Mouse (Mus musculus) embryonic facial prominence, embryonic 14.5 days (tissue): ENCODE results near the gene Mcm3ap. TPM values are rescaled to one million over a fixed set of nuclear protein-coding genes. Genes with fewer than 3 reads are reported as not detected.

ENCODE experiments used
- ATAC-seq: fragments of 200-750 bp; cut with Nextera tagmentation; 2 replicates; pipeline ENCODE4 v1.8.0; 2017; ENCODE audit warnings: low read depth, moderate number of reproducible peaks, moderate TSS enrichment
- DNase-seq: peaks from one replicate; pipeline ENCODE4 v3.0.0-alpha.2; 2015; ENCODE audit warnings: low spot score
- H3K27ac ChIP-seq: fragments of 300-500 bp; sonication (generic); replicated peaks from 2 replicates; pipeline ENCODE4 v1.5.1; 2014; ENCODE audit warnings: low read depth, mild to moderate bottlenecking, low read length, moderate library complexity
- H3K27me3 ChIP-seq: fragments of 300-500 bp; sonication (generic); replicated peaks from 2 replicates; pipeline ENCODE4 v1.6.1; 2014; ENCODE audit warnings: low read length; ENCODE audit not compliant: control insufficient read depth, insufficient read depth
- H3K36me3 ChIP-seq: fragments of 300-500 bp; sonication (generic); 2 replicates; pipeline ENCODE4 v1.6.1; 2014; ENCODE audit warnings: low read length, mixed read lengths; ENCODE audit not compliant: control insufficient read depth, insufficient read depth
- H3K4me1 ChIP-seq: fragments of 300-500 bp; sonication (generic); 2 replicates; pipeline ENCODE4 v1.6.1; 2014; ENCODE audit warnings: antibody characterized with exemption, low read length; ENCODE audit not compliant: control insufficient read depth, insufficient read depth
- H3K4me2 ChIP-seq: fragments of 300-500 bp; sonication (generic); 2 replicates; pipeline ENCODE4 v1.6.1; 2014; ENCODE audit warnings: low read depth, mild to moderate bottlenecking, low read length, moderate library complexity, mixed read lengths
- H3K4me3 ChIP-seq: fragments of 300-500 bp; sonication (generic); 2 replicates; pipeline ENCODE4 v1.5.1; 2014; ENCODE audit warnings: low read depth, mild to moderate bottlenecking, low read length
- H3K9ac ChIP-seq: fragments of 300-500 bp; sonication (generic); 2 replicates; pipeline ENCODE4 v1.6.1; 2014; ENCODE audit warnings: low read depth, mild to moderate bottlenecking, low read length, moderate library complexity, mixed read lengths
- H3K9me3 ChIP-seq: fragments of 300-500 bp; sonication (generic); 2 replicates; pipeline ENCODE4 v1.6.1; 2016; ENCODE audit warnings: low read length; ENCODE audit not compliant: control insufficient read depth
- WGBS: fragments of 180-500 bp; shearing (Covaris S2); extraction: QIAGEN DNeasy Blood & Tissue Kit; methylation state at CpG from one replicate; pipeline ENCODE4 v1.1.7; 2014; 5-methylcytosine and 5-hydroxymethylcytosine counted together
- polyA plus RNA-seq: library from polyadenylated mRNA; unstranded; fragments of >200 nt; fragmentation: Nextera tagmentation; extraction: Ambion mirVana; gene quantifications from 2 replicates; pipeline ENCODE4 v1.2.1, GENCODE M21; 2014

Mcm3ap gene
- polyA plus RNA-seq: 53.1 and 63.3 TPM in 2 replicates

DNA sequence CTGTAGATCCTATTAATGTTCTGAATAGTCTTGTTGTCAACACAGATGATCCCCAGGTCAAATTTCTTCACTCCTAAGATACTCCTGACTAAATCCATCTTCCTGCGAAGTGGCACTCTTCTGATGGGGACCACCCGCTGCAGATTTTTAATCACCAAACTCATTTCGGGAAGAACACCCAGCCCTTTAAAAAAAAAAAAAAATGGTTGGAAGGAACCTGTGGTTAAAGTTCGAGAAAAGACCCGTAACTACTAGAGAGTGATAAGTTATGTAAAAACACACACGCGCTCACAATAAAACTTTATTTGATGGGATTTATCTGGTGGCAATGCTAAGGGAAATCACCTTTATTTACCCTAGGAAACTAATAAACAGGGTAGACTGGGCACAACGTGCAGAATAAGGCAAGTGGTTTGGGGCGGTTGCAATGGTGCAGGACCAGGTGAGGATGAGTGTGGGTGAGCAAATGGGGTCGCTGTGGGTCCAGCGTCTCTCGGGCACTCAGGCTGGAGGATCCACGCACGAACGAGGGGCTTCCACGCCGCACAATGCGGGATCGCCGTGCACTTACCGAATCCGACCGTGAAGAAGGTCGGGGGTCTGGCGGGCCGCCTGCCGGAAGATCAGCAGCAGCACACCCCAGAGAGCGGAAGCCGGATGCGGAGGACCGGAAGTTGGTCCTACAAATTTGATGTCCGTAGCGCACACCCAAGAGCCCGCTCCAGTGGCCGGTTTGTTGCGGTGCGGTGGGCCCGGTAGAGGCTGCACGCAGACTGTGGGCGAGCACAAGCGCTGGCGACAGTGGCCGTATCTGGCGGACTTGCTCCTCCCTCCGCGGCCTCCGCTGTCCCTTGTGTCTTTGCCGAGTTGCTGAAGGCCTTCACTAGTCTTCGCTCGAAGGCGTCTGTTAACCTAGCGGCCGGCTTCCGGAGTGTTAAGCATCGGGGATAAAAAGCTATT lies at the start of gene Mcm3ap, which contains the start of gene Ybey:
TSS of gene Mcm3ap (plus strand) at position 725 of the 960 bp plus-strand sequence.
TSS of gene Ybey (minus strand) at position 912 of the 960 bp plus-strand sequence.
- Histone ChIP-seq H3K27ac (peak within 1 kb of the TSS; percentile 83), H3K4me2 (peak within 1 kb of the TSS; percentile 70), H3K9me3 (no peaks in the 10 kb centered on the region), H3K4me1 (no peaks in the 10 kb centered on the region), H3K9ac (peak within 1 kb of the TSS; percentile 93), H3K4me3 (peak within 1 kb of the TSS; percentile 87), H3K36me3 (peaks cover 23% of the 10 kb centered on the region), H3K27me3 (no peaks in the 10 kb centered on the region)
- 1% methylated on average over 52 of the region's 55 CpGs for WGBS
- peak; percentile 97 for ATAC-seq
- DNase-seq: peak; percentile 95

DNA sequence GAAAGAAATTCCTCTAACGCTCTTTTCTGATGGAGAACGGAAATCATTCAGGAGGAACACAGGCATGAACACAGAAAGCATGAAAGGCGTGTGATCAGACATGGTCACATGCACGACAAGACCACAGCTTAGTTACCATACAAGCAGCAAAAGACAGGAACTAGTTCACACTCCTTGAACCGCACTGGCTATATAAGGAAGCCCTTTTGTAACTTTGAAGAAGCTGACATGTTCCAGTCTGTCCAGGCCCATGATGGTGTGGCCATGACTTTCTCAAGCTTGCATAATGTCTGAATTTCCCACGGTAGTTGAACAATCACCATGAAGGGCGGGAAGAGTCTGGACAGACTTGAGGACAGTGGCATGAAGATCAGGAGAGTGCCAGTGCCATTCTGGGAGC lies 43.1 kb upstream of the Mcm3ap start:
- Histone ChIP-seq H3K27ac (no peak overlapping the region), H3K4me3 (no peak overlapping the region), H3K9me3 (no peaks in the 10 kb centered on the region), H3K4me1 (no peaks in the 10 kb centered on the region), H3K9ac (no peak overlapping the region), H3K36me3 (peaks cover 98% of the 10 kb centered on the region), H3K4me2 (no peak overlapping the region), H3K27me3 (no peaks in the 10 kb centered on the region)
- DNase-seq (no peak), ATAC-seq (no peak)
- 96% methylated on average over 7 of the region's 7 CpGs for WGBS

DNA sequence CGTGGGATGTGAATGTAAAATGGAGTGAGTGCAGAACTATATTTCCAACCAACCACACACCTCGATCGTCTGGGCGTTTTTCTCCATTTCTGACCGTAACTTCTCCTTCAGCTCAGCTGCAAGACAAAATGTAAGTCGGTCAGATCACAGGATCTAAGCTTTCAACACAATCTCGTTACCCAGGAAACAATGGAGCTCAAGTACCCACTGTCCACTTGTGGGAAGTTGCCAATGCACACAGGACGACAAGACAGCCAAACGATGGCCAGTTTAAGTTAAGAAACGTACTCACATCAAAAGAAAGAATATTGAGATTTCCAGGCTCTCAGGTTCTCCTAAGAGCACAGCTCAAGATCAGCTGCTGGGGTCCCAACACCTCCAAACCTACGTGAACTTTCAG lies 34.8 kb upstream of the Mcm3ap start:
- H3K27ac ChIP-seq: no peak overlapping the region
- H3K36me3 ChIP-seq: peaks cover 94% of the 10 kb centered on the region
- no peak overlapping the region for H3K9ac ChIP-seq
- ATAC-seq (no peak), DNase-seq (no peak)
- no peaks in the 10 kb centered on the region for H3K9me3 ChIP-seq
- 91% methylated on average over 11 of the region's 11 CpGs for WGBS
- no peak overlapping the region for H3K4me3 ChIP-seq
- no peak overlapping the region for H3K4me2 ChIP-seq
- H3K4me1 ChIP-seq: no peaks in the 10 kb centered on the region
- no peaks in the 10 kb centered on the region for H3K27me3 ChIP-seq

DNA sequence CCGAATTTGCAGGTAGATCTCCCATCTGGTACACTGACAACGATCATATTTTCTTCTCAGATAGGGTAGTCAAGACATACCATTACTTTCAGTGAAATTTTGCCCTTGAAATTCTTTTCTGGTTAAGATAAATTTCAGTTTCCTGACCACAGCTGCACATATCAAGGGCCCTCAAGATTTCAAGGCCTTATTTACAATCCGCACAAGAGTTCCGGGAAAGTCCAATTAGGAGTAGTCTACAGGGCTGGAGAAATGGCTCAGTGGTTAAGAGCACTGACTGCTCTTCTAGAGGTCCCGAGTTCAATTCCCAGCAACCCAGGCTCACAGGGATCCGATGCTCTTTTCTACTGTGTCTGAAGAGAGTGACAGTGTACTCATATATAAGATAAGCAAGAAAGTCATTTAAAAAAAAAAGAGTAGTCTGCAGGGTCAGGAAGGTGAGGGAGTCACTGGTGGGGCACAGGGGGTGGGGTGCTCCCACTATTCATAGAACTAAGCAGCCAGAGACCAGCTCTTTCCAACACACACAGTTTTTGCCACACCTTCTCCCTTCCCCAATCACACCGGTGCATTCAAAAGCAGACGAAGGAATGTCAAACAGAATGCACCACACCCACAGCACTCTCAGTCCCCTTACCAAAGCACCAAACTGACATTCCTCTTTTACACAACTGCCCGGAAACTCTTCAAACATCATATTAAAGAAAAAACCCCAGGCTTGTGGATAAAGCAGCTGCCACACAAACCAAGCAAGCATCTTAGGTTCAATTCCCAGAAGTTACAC lies 29.4 kb upstream of the Mcm3ap start:
- ATAC-seq (no peak), DNase-seq (no peak)
- 93% methylated on average over 9 of the region's 9 CpGs for WGBS
- Histone ChIP-seq H3K4me3 (no peak overlapping the region), H3K9me3 (no peaks in the 10 kb centered on the region), H3K27me3 (no peaks in the 10 kb centered on the region), H3K9ac (no peak overlapping the region), H3K4me2 (no peak overlapping the region), H3K36me3 (peaks cover 49% of the 10 kb centered on the region), H3K4me1 (peaks cover 5% of the 10 kb centered on the region; the same call in 1 of the 2 replicates), H3K27ac (no peak overlapping the region)

DNA sequence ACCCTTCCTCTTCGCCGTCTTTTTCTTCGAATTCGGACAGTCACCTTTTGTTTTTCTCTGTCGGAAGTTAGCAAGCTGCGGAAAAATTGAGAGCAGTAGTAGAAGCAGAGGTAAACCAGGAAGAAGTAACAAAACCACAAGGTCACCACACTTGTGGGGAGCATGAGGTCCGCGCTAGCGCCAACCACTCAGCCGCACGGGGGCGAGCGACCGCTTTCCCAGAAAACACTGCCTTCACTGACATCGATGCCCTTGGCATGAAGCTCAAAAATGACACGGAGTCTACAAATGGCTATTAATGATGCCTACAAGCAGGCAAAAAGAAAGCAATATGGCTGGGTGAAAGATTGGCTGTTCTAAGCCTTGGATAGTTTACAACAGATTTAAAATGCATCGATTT lies 28.4 kb upstream of the Mcm3ap start, which contains the start of gene AC141477.1:
TSS of gene AC141477.1 (minus strand) at position 164 of the 400 bp plus-strand sequence.
- peak within 1 kb of the TSS; percentile 51 for H3K4me2 ChIP-seq
- no peaks in the 10 kb centered on the region for H3K27me3 ChIP-seq
- H3K27ac ChIP-seq: no peak within 1 kb of the TSS
- peaks cover 39% of the 10 kb centered on the region for H3K36me3 ChIP-seq
- H3K9me3 ChIP-seq: no peaks in the 10 kb centered on the region
- 94% methylated on average over 17 of the region's 17 CpGs for WGBS
- no peak within 1 kb of the TSS for H3K4me3 ChIP-seq
- no peak for ATAC-seq
- no peak within 1 kb of the TSS for H3K9ac ChIP-seq
- H3K4me1 ChIP-seq: peaks cover 5% of the 10 kb centered on the region; the same call in 1 of the 2 replicates
- DNase-seq: no peak

DNA sequence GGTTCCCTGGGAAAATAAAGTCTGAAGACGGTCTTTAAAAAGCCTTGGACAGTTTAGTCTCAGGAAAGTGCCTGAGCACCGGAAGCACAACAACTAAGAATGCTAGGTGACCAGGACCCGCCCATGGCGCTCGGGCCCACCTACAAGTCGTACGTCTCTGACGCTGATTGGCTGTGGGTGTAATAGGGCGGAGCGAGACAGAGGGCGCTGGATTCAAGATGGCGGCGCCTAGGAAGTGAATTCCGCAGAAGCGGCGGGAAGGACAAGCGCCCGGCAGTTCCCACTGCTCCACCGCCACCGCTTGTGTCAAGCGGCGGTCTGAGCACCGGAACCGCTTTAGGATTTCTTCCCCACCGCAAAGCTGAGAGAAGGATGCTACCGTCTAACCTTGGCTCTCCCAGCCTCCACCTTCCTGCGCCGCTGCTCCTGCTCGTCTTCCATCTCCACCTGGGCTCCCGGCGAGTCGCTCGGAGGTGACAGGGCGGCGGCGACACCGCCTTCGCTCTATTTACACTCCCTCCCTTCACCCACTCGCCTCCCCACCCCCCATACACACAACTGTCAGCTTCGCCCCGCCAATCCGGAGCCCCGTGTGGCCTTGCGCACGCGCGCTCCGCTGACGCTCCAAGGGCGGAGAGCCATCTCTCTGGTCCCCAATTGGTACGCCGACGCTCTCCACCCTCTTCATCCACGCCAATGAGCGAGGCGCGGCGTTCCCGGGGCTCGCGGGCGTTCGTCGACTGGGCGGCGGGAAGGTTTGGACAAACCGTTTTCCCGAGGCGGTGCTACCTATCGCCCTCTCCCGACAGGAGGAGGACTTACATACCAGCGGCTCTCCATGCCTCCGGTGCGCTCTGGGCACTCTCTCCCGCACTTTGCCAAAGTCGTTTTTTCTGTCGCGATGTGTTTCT lies 26.3 kb upstream of the Mcm3ap start, which contains the start of gene Pcnt:
TSS of gene Pcnt (minus strand) at position 609 of the 911 bp plus-strand sequence.
- Histone ChIP-seq H3K4me1 (peaks cover 5% of the 10 kb centered on the region; the same call in 1 of the 2 replicates), H3K9ac (peak within 1 kb of the TSS; percentile 86), H3K36me3 (peaks cover 20% of the 10 kb centered on the region), H3K9me3 (no peaks in the 10 kb centered on the region), H3K27ac (peak within 1 kb of the TSS; percentile 98), H3K4me3 (peak within 1 kb of the TSS; percentile 95), H3K4me2 (peak within 1 kb of the TSS; percentile 51), H3K27me3 (no peaks in the 10 kb centered on the region)
- under 1% methylated on average over 64 of the region's 78 CpGs for WGBS
- DNase-seq (peak; percentile 99), ATAC-seq (peak; percentile 99)

DNA sequence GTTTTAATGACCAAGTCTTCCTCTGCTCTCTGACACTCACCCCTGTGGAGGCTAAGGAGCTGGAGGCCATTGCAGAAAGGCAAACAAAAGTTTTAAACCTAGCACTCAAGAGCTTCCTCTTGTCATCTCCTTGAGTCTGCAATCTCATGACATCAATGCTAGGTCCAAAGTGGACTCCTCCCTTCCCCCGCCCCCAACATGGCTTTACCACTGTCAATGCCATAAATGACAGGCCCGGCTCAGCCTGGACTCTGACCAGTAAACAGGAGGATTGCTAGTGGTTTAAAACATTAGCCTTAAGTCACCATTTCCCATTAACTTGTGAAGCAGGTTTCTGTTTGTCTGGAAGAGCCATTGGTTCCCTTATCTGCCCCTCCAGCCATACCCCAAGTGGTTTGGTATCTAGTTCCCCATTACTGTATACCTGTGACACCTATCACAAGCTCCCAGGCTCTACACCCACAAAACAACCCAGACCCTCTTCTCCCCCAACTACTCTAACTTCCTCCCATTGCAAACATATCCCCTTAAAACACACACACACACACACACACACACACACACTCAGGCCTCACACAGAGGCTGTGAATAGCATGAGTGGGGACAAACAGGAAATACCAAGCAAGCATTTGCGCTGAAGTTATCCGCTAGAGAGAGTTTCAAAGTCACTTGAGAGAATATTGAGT lies 22.6 kb upstream of the Mcm3ap start:
- DNase-seq (peak; percentile 23), ATAC-seq (no peak)
- no peak overlapping the region for H3K9ac ChIP-seq
- no peak overlapping the region for H3K4me3 ChIP-seq
- peaks cover 5% of the 10 kb centered on the region; the same call in 1 of the 2 replicates for H3K4me1 ChIP-seq
- H3K36me3 ChIP-seq: no peaks in the 10 kb centered on the region
- H3K27me3 ChIP-seq: no peaks in the 10 kb centered on the region
- 73% methylated on average over 4 of the region's 4 CpGs for WGBS
- no peak overlapping the region for H3K27ac ChIP-seq
- no peak overlapping the region for H3K4me2 ChIP-seq
- no peaks in the 10 kb centered on the region for H3K9me3 ChIP-seq
